Mouse (Mus musculus): ENCODE results near the gene Dlg2.

- TF ChIP-seq FLI1 (IDR thresholded peaks at IDR 0.05; ENCODE audit: low read length) (no peak), GATA1 (IDR thresholded peaks at IDR 0.05; ENCODE audit: borderline replicate concordance, low read length) (no peak)
These were observed 1843.7 kb downstream of the Dlg2 start for GRCm38 (mm10) chr7:92320181-92320580.
